In the genomic region with DNA sequence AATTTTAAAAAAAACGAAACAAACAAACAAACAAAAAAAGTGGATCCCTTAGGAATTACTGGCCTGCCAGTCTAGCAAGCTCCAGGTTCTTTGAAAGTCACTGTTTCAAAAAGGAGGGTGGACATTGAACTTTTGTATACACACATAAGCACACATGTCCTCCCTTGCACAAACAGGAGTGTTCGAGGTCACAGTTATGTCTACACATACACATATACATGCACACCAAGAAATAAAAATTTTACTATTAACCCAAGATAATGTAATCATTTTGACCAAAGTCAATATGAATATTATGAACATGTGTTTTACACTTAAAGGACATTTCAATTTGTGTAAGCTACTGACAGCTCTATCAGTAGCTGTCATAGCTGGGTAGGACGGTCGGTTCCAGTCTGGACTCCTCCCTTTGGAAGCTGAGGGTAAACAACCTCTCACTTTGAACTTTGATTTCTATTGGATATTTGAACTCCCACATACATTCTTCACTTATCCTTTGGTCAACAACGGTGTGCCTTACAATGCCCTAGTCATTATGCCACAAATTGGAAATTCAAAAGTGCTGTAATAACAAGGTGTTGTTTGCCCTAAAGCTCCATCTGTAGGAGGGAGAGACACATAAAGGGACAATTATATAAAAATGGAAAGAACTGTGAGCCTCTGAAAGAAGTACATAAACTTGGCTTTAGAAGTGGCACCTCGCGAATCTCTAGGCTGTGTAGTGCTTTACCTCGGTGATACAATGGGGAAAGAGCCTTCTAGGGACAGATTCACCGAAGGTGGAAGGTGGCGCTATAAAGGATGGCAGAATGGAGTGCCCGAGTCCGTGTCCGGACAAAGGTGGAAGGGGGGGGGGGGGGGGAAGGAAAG, we compare ENCODE assay signal across 7 mouse cellular contexts. TPM values are rescaled to one million over a fixed set of nuclear protein-coding genes. Genes with fewer than 3 reads are reported as not detected.
DNase-seq lines count a peak whose midpoint lies in the region; ATAC-seq and TF ChIP-seq lines count a peak whose summit lies in the region.

No protein-coding gene starts in this region.

- no peak overlapping the region for H3K27ac ChIP-seq in lung, embryonic 14.5 days (ENCODE audit: low read depth)
- H3K27ac ChIP-seq in hindbrain, embryonic 10.5 days = peak overlapping the region; percentile 97
- peak overlapping the region; percentile 89 for H3K27ac ChIP-seq in liver, embryonic 12.5 days
- peak overlapping the region; percentile 92 for H3K27ac ChIP-seq in stomach, embryonic 16.5 days (ENCODE audit: low read length)

- TF ChIP-seq CTCF in lung, embryonic 14.5 days (IDR thresholded peaks at IDR 0.05; ENCODE audit: low read depth) = no peak

- peaks cover 6% of the 10 kb centered on the region for H3K36me3 ChIP-seq in lung, embryonic 14.5 days (ENCODE audit: insufficient read depth)
- peaks cover 17% of the 10 kb centered on the region for H3K36me3 ChIP-seq in hindbrain, embryonic 10.5 days
- H3K36me3 ChIP-seq in liver, embryonic 12.5 days = peaks cover 16% of the 10 kb centered on the region
- H3K36me3 ChIP-seq in stomach, embryonic 16.5 days (ENCODE audit: control insufficient read depth, insufficient read depth, low read length) = 0 out of 2 replicates have a peak, but pooled peaks cover 5% of the 10 kb centered on the region

- ATAC-seq in lung, embryonic 14.5 days (ENCODE audit: insufficient read depth) = no peak
- no peak for ATAC-seq in liver, embryonic 12.5 days
- ATAC-seq in stomach, embryonic 16.5 days (ENCODE audit: insufficient read depth, low FRiP score) = no peak
- no peak for ATAC-seq in megakaryocyte progenitor cell, adult 5-6 weeks (replicated peaks; ENCODE audit: poor library complexity)

- H3K9ac ChIP-seq in lung, embryonic 14.5 days = no peak overlapping the region
- H3K9ac ChIP-seq in liver, embryonic 12.5 days = peak overlapping the region; percentile 87
- H3K9ac ChIP-seq in stomach, embryonic 16.5 days (ENCODE audit: low read length) = peak overlapping the region; percentile 50

- peaks cover 14% of the 10 kb centered on the region for H3K4me1 ChIP-seq in lung, embryonic 14.5 days (ENCODE audit: insufficient read depth)
- peaks cover 43% of the 10 kb centered on the region for H3K4me1 ChIP-seq in hindbrain, embryonic 10.5 days (replicated peaks)
- H3K4me1 ChIP-seq in liver, embryonic 12.5 days = peaks cover 44% of the 10 kb centered on the region
- peaks cover 23% of the 10 kb centered on the region for H3K4me1 ChIP-seq in stomach, embryonic 16.5 days (ENCODE audit: control insufficient read depth, insufficient read depth, low read length)

- DNase-seq in lung, embryonic 14.5 days = no peak
- DNase-seq in lung, adult 18-20 months = no peak
- no peak for DNase-seq in hindbrain, embryonic 10.5 days (ENCODE audit: low spot score)
- no peak for DNase-seq in frontal cortex, postnatal 36 days (ENCODE audit: low spot score in 2 of 2)

- H3K4me2 ChIP-seq in lung, embryonic 14.5 days = peak overlapping the region; percentile 95
- H3K4me2 ChIP-seq in liver, embryonic 12.5 days = peak overlapping the region; percentile 99
- H3K4me2 ChIP-seq in stomach, embryonic 16.5 days (ENCODE audit: low read depth, low read length) = peak overlapping the region; percentile 95

- H3K27me3 ChIP-seq in lung, embryonic 14.5 days (ENCODE audit: insufficient read depth, low read length) = no peaks in the 10 kb centered on the region
- peaks cover 9% of the 10 kb centered on the region; the same call in 1 of the 2 replicates for H3K27me3 ChIP-seq in hindbrain, embryonic 10.5 days (ENCODE audit: insufficient read depth, poor library complexity, severe bottlenecking)
- H3K27me3 ChIP-seq in liver, embryonic 12.5 days (replicated peaks) = 0 out of 2 replicates have a peak, but pooled peaks cover 7% of the 10 kb centered on the region
- H3K27me3 ChIP-seq in stomach, embryonic 16.5 days (ENCODE audit: control insufficient read depth, insufficient read depth, low read length) = no peaks in the 10 kb centered on the region

- H3K9me3 ChIP-seq in lung, embryonic 14.5 days (ENCODE audit: low read depth, low read length) = no peaks in the 10 kb centered on the region
- no peaks in the 10 kb centered on the region for H3K9me3 ChIP-seq in hindbrain, embryonic 10.5 days
- H3K9me3 ChIP-seq in liver, embryonic 12.5 days (replicated peaks) = no peaks in the 10 kb centered on the region
- H3K9me3 ChIP-seq in stomach, embryonic 16.5 days (replicated peaks; ENCODE audit: control insufficient read depth, low read length) = no peaks in the 10 kb centered on the region

- 26% methylated on average over 13 of the region's 13 CpGs for WGBS in lung, embryonic 14.5 days
- 31% methylated on average over 13 of the region's 13 CpGs for WGBS in hindbrain, embryonic 10.5 days
- WGBS in liver, embryonic 12.5 days (ENCODE audit: insufficient replicate concordance) = 32% methylated on average over 13 of the region's 13 CpGs
- WGBS in stomach, embryonic 16.5 days = 25% methylated on average over 13 of the region's 13 CpGs

- H3K4me3 ChIP-seq in lung, embryonic 14.5 days (ENCODE audit: low read depth, low read length) = peak overlapping the region; percentile 85; the same call in 1 of the 2 replicates
- peak overlapping the region; percentile 99 for H3K4me3 ChIP-seq in hindbrain, embryonic 10.5 days
- H3K4me3 ChIP-seq in liver, embryonic 12.5 days = peak overlapping the region; percentile 83
- H3K4me3 ChIP-seq in stomach, embryonic 16.5 days (replicated peaks; ENCODE audit: low read length) = no peak overlapping the region

RNA-seq across cellular contexts. Expression of a gene that starts 1.3 kb away (rescaled TPM):
- 22.5 and 25.0 TPM in 2 replicates for polyA plus RNA-seq in lung, embryonic 14.5 days (2014; fragmentation: Nextera tagmentation; extraction: Ambion mirVana)
- 7.6 and 11.6 TPM in 2 replicates for polyA plus RNA-seq in hindbrain, embryonic 10.5 days (2016; fragmentation: Nextera tagmentation; extraction: Ambion mirVana)
- 5.8 and 5.9 TPM in 2 replicates for polyA plus RNA-seq in liver, embryonic 12.5 days (2016; fragmentation: Nextera tagmentation; extraction: Ambion mirVana)
- polyA plus RNA-seq in stomach, embryonic 16.5 days (2015; fragmentation: Nextera tagmentation; extraction: Ambion mirVana) = 4.2 and 4.9 TPM in 2 replicates
- total RNA-seq in megakaryocyte progenitor cell, adult 5-6 weeks (2015) = 15.9 and 17.4 TPM in 2 replicates
- total RNA-seq in megakaryocyte progenitor cell, adult 5-6 weeks (2017) = 9.8 and 11.0 TPM in 2 replicates

RNA-seq across cellular contexts. Expression of a gene that starts 57.5 kb away (rescaled TPM):
- not detected in 2 replicates for polyA plus RNA-seq in lung, embryonic 14.5 days (2014; fragmentation: Nextera tagmentation; extraction: Ambion mirVana)
- polyA plus RNA-seq in hindbrain, embryonic 10.5 days (2016; fragmentation: Nextera tagmentation; extraction: Ambion mirVana) = 0.14 and 0.25 TPM in 2 replicates
- 0.17 and 0.26 TPM in 2 replicates for polyA plus RNA-seq in liver, embryonic 12.5 days (2016; fragmentation: Nextera tagmentation; extraction: Ambion mirVana)
- not detected in 2 replicates for polyA plus RNA-seq in stomach, embryonic 16.5 days (2015; fragmentation: Nextera tagmentation; extraction: Ambion mirVana)
- total RNA-seq in megakaryocyte progenitor cell, adult 5-6 weeks (2015) = not detected in 2 replicates
- total RNA-seq in megakaryocyte progenitor cell, adult 5-6 weeks (2017) = not detected in 2 replicates
